Mouse (Mus musculus) thymus, postnatal 10 days (tissue): ENCODE measurements around the gene Zdhhc19.

Experiments used
- DNase-seq, 2 experiments: peaks; one replicate each; pipeline ENCODE4 v3.0.0; 2021; ENCODE audit warnings: low spot score in 2 of 2

The Zdhhc19 gene

GRCm38 (mm10) chr16:32495965-32496364 is at the start of gene Zdhhc19:
Zdhhc19 (plus strand) TSS chr16:32496265.
- no peak for DNase-seq

- no peak for DNase-seq
Observed at GRCm38 (mm10) chr16:32446563-32447138, 49.4 kb upstream of the Zdhhc19 start.

GRCm38 (mm10) chr16:32449665-32450064 is 46.4 kb upstream of the Zdhhc19 start:
- no peak for DNase-seq

GRCm38 (mm10) chr16:32450133-32450532 is 45.9 kb upstream of the Zdhhc19 start:
- no peak for DNase-seq

GRCm38 (mm10) chr16:32453102-32453501 is 43.0 kb upstream of the Zdhhc19 start:
- no peak for DNase-seq

GRCm38 (mm10) chr16:32454646-32455045 is 41.4 kb upstream of the Zdhhc19 start:
- no peak for DNase-seq

- DNase-seq = no peak
Observed at GRCm38 (mm10) chr16:32456086-32456485, 40.0 kb upstream of the Zdhhc19 start.

- DNase-seq = no peak
Observed at GRCm38 (mm10) chr16:32456761-32457160, 39.3 kb upstream of the Zdhhc19 start.

- peak; percentile 23 to 46 for DNase-seq
Observed at GRCm38 (mm10) chr16:32457589-32458386, 38.3 kb upstream of the Zdhhc19 start.

- DNase-seq = no peak
Observed at GRCm38 (mm10) chr16:32460518-32460917, 35.5 kb upstream of the Zdhhc19 start.

- DNase-seq = no peak
Observed at GRCm38 (mm10) chr16:32461713-32462112, 34.4 kb upstream of the Zdhhc19 start.

- no peak for DNase-seq
Observed at GRCm38 (mm10) chr16:32462950-32463349, 33.1 kb upstream of the Zdhhc19 start.

GRCm38 (mm10) chr16:32463426-32463825 is 32.6 kb upstream of the Zdhhc19 start:
- no peak for DNase-seq

GRCm38 (mm10) chr16:32464908-32465307 is 31.2 kb upstream of the Zdhhc19 start:
- DNase-seq = no peak

GRCm38 (mm10) chr16:32468488-32468887 is 27.6 kb upstream of the Zdhhc19 start:
- no peak for DNase-seq

- no peak for DNase-seq
Observed at GRCm38 (mm10) chr16:32469404-32470105, 26.5 kb upstream of the Zdhhc19 start.

- DNase-seq = no peak
Observed at GRCm38 (mm10) chr16:32472276-32473015, 23.6 kb upstream of the Zdhhc19 start.

- DNase-seq = no peak
Observed at GRCm38 (mm10) chr16:32477315-32477714, 18.8 kb upstream of the Zdhhc19 start.

- DNase-seq = no peak
Observed at GRCm38 (mm10) chr16:32479415-32479814, 16.6 kb upstream of the Zdhhc19 start.

- no peak for DNase-seq
Observed at GRCm38 (mm10) chr16:32484431-32484871, 11.6 kb upstream of the Zdhhc19 start.

GRCm38 (mm10) chr16:32485209-32485608 is 10.9 kb upstream of the Zdhhc19 start:
- DNase-seq = no peak

- DNase-seq = no peak
Observed at GRCm38 (mm10) chr16:32486046-32486445, 10.0 kb upstream of the Zdhhc19 start.
